Mouse (Mus musculus) hindbrain, embryonic 15.5 days (tissue): Measurements from ENCODE around the gene Snrnp48. TPM values are rescaled to one million over a fixed set of nuclear protein-coding genes. Genes with fewer than 3 reads are reported as not detected.

Source experiments
- ATAC-seq: fragments of 200-750 bp; cut with Nextera tagmentation; 2 replicates; pipeline ENCODE4 v1.8.0; 2017; ENCODE audit warnings: low read depth, moderate number of reproducible peaks, moderate TSS enrichment; ENCODE audit not compliant: low FRiP score
- H3K27ac ChIP-seq: fragments of 300-500 bp; sonication (generic); replicated peaks from 2 replicates; pipeline ENCODE4 v1.5.1; 2015; ENCODE audit warnings: mild to moderate bottlenecking, inconsistent platforms
- H3K27me3 ChIP-seq: fragments of 300-500 bp; sonication (generic); 2 replicates; pipeline ENCODE4 v1.6.1; 2015; ENCODE audit warnings: control low read depth, inconsistent platforms
- H3K36me3 ChIP-seq: fragments of 300-500 bp; sonication (generic); 2 replicates; pipeline ENCODE4 v1.6.1; 2015; ENCODE audit warnings: control low read depth, inconsistent platforms
- H3K4me1 ChIP-seq: fragments of 300-500 bp; sonication (generic); replicated peaks from 2 replicates; pipeline ENCODE4 v1.6.1; 2015; ENCODE audit warnings: control low read depth, inconsistent platforms
- H3K4me2 ChIP-seq: fragments of 300-500 bp; sonication (generic); 2 replicates; pipeline ENCODE4 v1.6.1; 2015; ENCODE audit warnings: moderate library complexity, mild to moderate bottlenecking, inconsistent platforms
- H3K4me3 ChIP-seq: fragments of 300-500 bp; sonication (generic); 2 replicates; pipeline ENCODE4 v1.5.1; 2015; ENCODE audit warnings: mild to moderate bottlenecking, inconsistent platforms
- H3K9ac ChIP-seq: fragments of 300-500 bp; sonication (generic); 2 replicates; pipeline ENCODE4 v1.6.1; 2015; ENCODE audit warnings: inconsistent platforms
- H3K9me3 ChIP-seq: fragments of 300-500 bp; sonication (generic); 2 replicates; pipeline ENCODE4 v1.6.1; 2016; ENCODE audit warnings: control low read depth, inconsistent platforms
- WGBS: fragments of 180-500 bp; shearing (Covaris S2); methylation state at CpG from one replicate; pipeline ENCODE4 v1.1.7; 2015; 5-methylcytosine and 5-hydroxymethylcytosine counted together
- polyA plus RNA-seq: library from polyadenylated mRNA; unstranded; fragments of >200 nt; fragmentation: Nextera tagmentation; extraction: Ambion mirVana; gene quantifications from 2 replicates; pipeline ENCODE4 v1.2.1, GENCODE M21; 2015

The Snrnp48 gene
- 24.8 and 26.8 TPM in 2 replicates for polyA plus RNA-seq

GRCm38 (mm10) chr13:38204702-38205482 lies at the start of gene Snrnp48:
Gene Snrnp48, plus strand, starts transcription at chr13:38204938.
- Histone ChIP-seq H3K27me3 (no peaks in the 10 kb centered on the region), H3K27ac (peak within 1 kb of the TSS; percentile 90), H3K36me3 (no peaks in the 10 kb centered on the region), H3K9me3 (no peaks in the 10 kb centered on the region), H3K4me2 (peak within 1 kb of the TSS; percentile 61), H3K4me1 (peaks cover 16% of the 10 kb centered on the region), H3K4me3 (peak within 1 kb of the TSS; percentile 89), H3K9ac (peak within 1 kb of the TSS; percentile 77)
- under 1% methylated on average over 59 of the region's 59 CpGs for WGBS
- peak; percentile 99 for ATAC-seq

- Histone ChIP-seq H3K27me3 (peaks cover 79% of the 10 kb centered on the region), H3K4me2 (no peak overlapping the region), H3K36me3 (no peaks in the 10 kb centered on the region), H3K9me3 (no peaks in the 10 kb centered on the region), H3K4me3 (no peak overlapping the region), H3K4me1 (peaks cover 20% of the 10 kb centered on the region), H3K27ac (no peak overlapping the region), H3K9ac (no peak overlapping the region)
- no peak for ATAC-seq
- 4% methylated on average over 2 of the region's 2 CpGs for WGBS
These were observed 49.2 kb upstream of the Snrnp48 start for GRCm38 (mm10) chr13:38155523-38155922.

- Histone ChIP-seq H3K4me3 (no peak overlapping the region), H3K36me3 (no peaks in the 10 kb centered on the region), H3K4me2 (no peak overlapping the region), H3K9ac (no peak overlapping the region), H3K27me3 (peaks cover 62% of the 10 kb centered on the region), H3K4me1 (peaks cover 3% of the 10 kb centered on the region), H3K9me3 (no peaks in the 10 kb centered on the region), H3K27ac (no peak overlapping the region)
- no peak for ATAC-seq
- 24% methylated on average over 6 of the region's 6 CpGs for WGBS
These were observed 47.1 kb upstream of the Snrnp48 start for GRCm38 (mm10) chr13:38157635-38158034.

DNA sequence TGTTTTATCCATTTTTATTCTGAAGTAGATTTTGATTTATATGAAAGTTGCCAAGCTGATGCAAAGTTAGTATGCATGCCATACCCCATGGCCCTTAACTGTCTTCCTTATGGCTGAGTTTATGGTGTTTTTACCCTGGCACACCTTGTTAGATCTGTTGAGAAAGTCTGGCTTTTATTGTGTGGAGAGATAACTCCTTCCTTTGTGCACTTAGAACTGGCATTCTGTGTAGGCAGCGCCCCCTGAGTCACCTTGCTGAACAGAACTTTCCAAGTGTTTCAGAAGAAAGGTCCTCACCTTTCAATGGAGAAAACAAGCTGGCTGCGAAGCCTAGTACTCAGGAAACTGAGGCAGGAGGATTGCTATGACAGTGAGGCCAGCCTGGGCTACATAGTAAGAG lies 42.7 kb upstream of the Snrnp48 start:
- Histone ChIP-seq H3K9ac (no peak overlapping the region), H3K36me3 (no peaks in the 10 kb centered on the region), H3K4me1 (no peaks in the 10 kb centered on the region), H3K4me2 (no peak overlapping the region), H3K9me3 (no peaks in the 10 kb centered on the region), H3K4me3 (no peak overlapping the region), H3K27ac (no peak overlapping the region), H3K27me3 (peaks cover 23% of the 10 kb centered on the region)
- ATAC-seq, result no peak
- 79% methylated on average over 2 of the region's 2 CpGs for WGBS

- peak; percentile 72; the same call in 1 of the 2 replicates for ATAC-seq
- no peaks in the 10 kb centered on the region for H3K4me1 ChIP-seq
- H3K4me2 ChIP-seq, result no peak overlapping the region
These were observed 42.1 kb upstream of the Snrnp48 start for GRCm38 (mm10) chr13:38162668-38163067.

DNA sequence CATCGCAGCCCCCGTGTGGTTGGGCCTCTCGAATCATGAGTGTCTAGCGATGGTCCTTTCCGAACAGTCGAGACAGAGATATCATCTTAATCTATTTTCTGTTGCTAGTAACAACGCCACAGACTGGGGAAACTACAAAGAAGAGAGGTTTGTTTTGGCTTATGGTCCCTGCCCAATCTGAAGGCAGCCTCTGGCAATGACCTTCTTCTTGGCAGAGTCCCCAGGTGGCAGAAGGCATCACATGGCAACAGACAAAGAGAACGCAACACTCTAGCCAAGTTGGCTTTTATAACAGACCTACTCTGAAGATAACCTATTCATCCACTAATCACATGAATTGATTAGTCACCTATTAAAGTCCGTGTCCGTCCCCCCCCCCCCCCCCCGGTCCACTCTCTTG lies 39.8 kb upstream of the Snrnp48 start:
- ATAC-seq, result no peak

More at GRCm38 (mm10) chr13:38162668-38163067, 42.1 kb upstream of the Snrnp48 start:
- H3K36me3 ChIP-seq, result no peaks in the 10 kb centered on the region
- WGBS, result 38% methylated on average over 11 of the region's 11 CpGs
- H3K9me3 ChIP-seq, result no peaks in the 10 kb centered on the region
- H3K27me3 ChIP-seq, result peaks cover 20% of the 10 kb centered on the region
- no peak overlapping the region for H3K27ac ChIP-seq
- H3K4me3 ChIP-seq, result no peak overlapping the region
- no peak overlapping the region for H3K9ac ChIP-seq

DNA sequence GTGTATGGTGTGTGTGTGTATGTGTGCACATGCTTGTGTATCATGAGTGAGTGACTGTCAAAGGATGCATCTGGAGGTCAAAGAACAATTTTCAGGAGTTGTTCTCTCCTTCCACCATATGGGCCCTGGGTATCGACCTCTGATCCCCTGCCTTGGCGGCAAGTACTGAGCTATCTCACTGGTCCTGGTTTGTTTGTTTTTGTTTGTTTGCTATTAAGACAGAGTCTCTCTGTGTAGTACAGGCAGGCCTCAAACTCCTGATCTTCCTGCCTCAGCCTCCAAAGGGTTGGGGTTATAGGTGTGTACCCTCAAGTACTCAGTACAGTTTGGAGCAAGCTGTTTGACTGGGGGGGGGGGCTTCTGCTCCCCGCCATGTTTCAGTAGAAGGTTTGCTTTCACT lies 37.7 kb upstream of the Snrnp48 start:
- no peak overlapping the region for H3K4me2 ChIP-seq
- H3K27ac ChIP-seq, result no peak overlapping the region
- no peaks in the 10 kb centered on the region for H3K36me3 ChIP-seq
- no peak for ATAC-seq
- no peaks in the 10 kb centered on the region for H3K27me3 ChIP-seq
- 84% methylated on average over 3 of the region's 3 CpGs for WGBS
- no peaks in the 10 kb centered on the region for H3K9me3 ChIP-seq
- no peak overlapping the region for H3K4me3 ChIP-seq
- H3K4me1 ChIP-seq, result no peaks in the 10 kb centered on the region
- H3K9ac ChIP-seq, result no peak overlapping the region

More for the DNA sequence above, 39.8 kb upstream of the Snrnp48 start:
- H3K36me3 ChIP-seq, result no peaks in the 10 kb centered on the region
- H3K4me2 ChIP-seq, result no peak overlapping the region
- H3K27ac ChIP-seq, result no peak overlapping the region
- H3K9ac ChIP-seq, result no peak overlapping the region
- H3K4me1 ChIP-seq, result no peaks in the 10 kb centered on the region
- no peak overlapping the region for H3K4me3 ChIP-seq
- H3K27me3 ChIP-seq, result 0 out of 2 replicates have a peak, but pooled peaks cover 2% of the 10 kb centered on the region
- WGBS, result 81% methylated on average over 11 of the region's 11 CpGs
- no peaks in the 10 kb centered on the region for H3K9me3 ChIP-seq

DNA sequence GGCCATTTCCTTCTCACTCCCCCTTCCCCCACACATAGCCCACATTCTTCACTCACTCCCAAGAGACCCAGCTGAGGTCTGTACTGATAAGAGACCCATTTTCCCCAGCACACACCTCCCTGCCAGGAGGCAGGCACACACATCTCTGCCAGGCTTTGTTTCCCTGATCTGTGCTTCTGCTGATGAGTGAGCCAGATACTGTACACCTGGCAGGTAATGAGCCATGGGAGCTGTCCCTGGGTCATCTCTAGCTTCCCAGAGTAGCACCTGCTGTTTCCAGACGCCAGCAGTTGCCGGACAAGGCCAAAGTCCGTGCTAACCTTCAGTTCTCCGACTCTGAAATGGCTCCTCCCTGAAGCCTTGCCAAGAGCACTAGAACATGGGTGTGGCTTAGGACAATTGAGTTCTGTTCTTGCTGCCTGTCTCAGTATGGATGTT lies 34.0 kb upstream of the Snrnp48 start:
- Histone ChIP-seq H3K9ac (no peak overlapping the region), H3K9me3 (no peaks in the 10 kb centered on the region), H3K4me3 (no peak overlapping the region), H3K36me3 (no peaks in the 10 kb centered on the region), H3K27me3 (no peaks in the 10 kb centered on the region), H3K4me2 (no peak overlapping the region), H3K27ac (no peak overlapping the region), H3K4me1 (no peaks in the 10 kb centered on the region)
- ATAC-seq, result no peak
- WGBS, result 63% methylated on average over 4 of the region's 4 CpGs

GRCm38 (mm10) chr13:38193406-38193805 lies 11.3 kb upstream of the Snrnp48 start:
- WGBS, result 81% methylated on average over 10 of the region's 10 CpGs
- H3K4me1 ChIP-seq, result no peaks in the 10 kb centered on the region

GRCm38 (mm10) chr13:38201413-38201812 lies 3.3 kb upstream of the Snrnp48 start:
- Histone ChIP-seq H3K36me3 (no peaks in the 10 kb centered on the region), H3K4me3 (no peak overlapping the region), H3K9me3 (no peaks in the 10 kb centered on the region), H3K4me2 (no peak overlapping the region), H3K9ac (no peak overlapping the region), H3K27ac (no peak overlapping the region), H3K4me1 (peaks cover 9% of the 10 kb centered on the region), H3K27me3 (no peaks in the 10 kb centered on the region)
- ATAC-seq, result no peak
- WGBS, result 82% methylated on average over 6 of the region's 6 CpGs

More at GRCm38 (mm10) chr13:38193406-38193805, 11.3 kb upstream of the Snrnp48 start:
- Histone ChIP-seq H3K4me3 (no peak overlapping the region), H3K4me2 (no peak overlapping the region), H3K9ac (no peak overlapping the region), H3K27me3 (no peaks in the 10 kb centered on the region), H3K9me3 (0 out of 2 replicates have a peak, but pooled peaks cover 4% of the 10 kb centered on the region), H3K27ac (no peak overlapping the region), H3K36me3 (no peaks in the 10 kb centered on the region)
- no peak for ATAC-seq

- peak overlapping the region; percentile 89; the same call in 1 of the 2 replicates for H3K4me3 ChIP-seq
- H3K4me2 ChIP-seq, result peak overlapping the region; percentile 61
- WGBS, result 56% methylated on average over 4 of the region's 4 CpGs
- no peaks in the 10 kb centered on the region for H3K36me3 ChIP-seq
- no peaks in the 10 kb centered on the region for H3K27me3 ChIP-seq
- H3K9ac ChIP-seq, result no peak overlapping the region
- peaks cover 16% of the 10 kb centered on the region for H3K4me1 ChIP-seq
- H3K9me3 ChIP-seq, result no peaks in the 10 kb centered on the region
- ATAC-seq, result no peak
- no peak overlapping the region for H3K27ac ChIP-seq
These were observed 567 bp upstream of the Snrnp48 start for GRCm38 (mm10) chr13:38204171-38204570.

DNA sequence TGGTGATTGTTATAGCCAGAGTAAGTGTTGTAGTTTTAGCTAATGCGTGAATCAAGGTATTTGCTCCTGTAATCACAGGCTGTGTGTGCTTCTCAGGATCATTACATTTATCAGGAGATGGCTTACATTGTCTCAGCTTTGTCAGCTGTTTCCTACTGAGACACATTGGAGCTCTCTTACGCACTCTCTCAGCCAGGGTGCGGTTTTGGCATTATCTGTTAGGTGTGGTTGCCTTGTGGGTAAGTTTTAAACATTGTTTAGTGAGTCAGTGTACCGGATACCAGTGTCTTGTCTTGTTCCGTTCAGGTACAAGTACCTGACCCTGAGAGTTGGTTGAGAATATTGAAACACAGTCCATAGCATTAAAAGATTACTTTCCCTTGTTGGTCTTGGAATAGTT lies 6.4 kb downstream of the Snrnp48 start:
- no peak overlapping the region for H3K27ac ChIP-seq
- WGBS, result 97% methylated on average over 5 of the region's 5 CpGs
- no peak overlapping the region for H3K9ac ChIP-seq
- H3K4me1 ChIP-seq, result peaks cover 9% of the 10 kb centered on the region
- H3K9me3 ChIP-seq, result no peaks in the 10 kb centered on the region
- no peak overlapping the region for H3K4me2 ChIP-seq
- no peak for ATAC-seq
- H3K27me3 ChIP-seq, result no peaks in the 10 kb centered on the region
- H3K36me3 ChIP-seq, result peaks cover 40% of the 10 kb centered on the region
- no peak overlapping the region for H3K4me3 ChIP-seq
